Mouse (Mus musculus) Patski (cell line): ENCODE results near the gene Gm10964. TPM values are rescaled to one million over a fixed set of nuclear protein-coding genes. Genes with fewer than 3 reads are reported as not detected.
A peak's percentile ranks its signal among the peaks of the same experiment; 100 is the strongest.

Experiments
- ATAC-seq: fragments of 100-300 bp; one replicate; pipeline ENCODE4 v1.8.0; 2021
- CTCF ChIA-PET: fragments of 350-600 bp; sonication (Branson Sonifier 250); formaldehyde crosslinking; loops from one replicate; lab custom pipeline; 2022; ENCODE audit warnings: inconsistent platforms; lab: Charles Lee
- POLR2A ChIA-PET: fragments of 350-600 bp; sonication (Branson Sonifier 250); formaldehyde crosslinking; loops from one replicate; lab custom pipeline; 2022; ENCODE audit warnings: antibody characterized with exemption, inconsistent platforms; lab: Charles Lee
- DNase-seq: peaks from one replicate; pipeline ENCODE4 v3.0.0-alpha.2; 2011; ENCODE audit warnings: low read depth, low spot score
- H3K27me3 ChIP-seq: fragments of 371-371 bp; one replicate; pipeline ENCODE4 v1.5.1; 2021
- CTCF ChIP-seq: fragments of 100-300 bp; IDR thresholded peaks from one replicate; pipeline ENCODE4 v1.5.1; 2021
- in situ Hi-C: fragments of 300-500 bp; cut with MboI; formaldehyde crosslinking; loops from 3 replicates; pipeline ENCODE4 v1.11.1; 2018; ENCODE audit warnings: low pct_unique_long_range_greater_than_20kb, mixed read lengths
- polyA plus RNA-seq: library from polyadenylated mRNA; unstranded; gene quantifications from one replicate; pipeline ENCODE4 v1.2.3, GENCODE M21; 2021

Gm10964 gene
- polyA plus RNA-seq, 1 experiment from 2014 or later = not detected

GRCm38 (mm10) chr3:103745001-103745770 is 6.0 kb downstream of the Gm10964 start:
- ATAC-seq (no peak), DNase-seq (no peak)
- no peak for TF ChIP-seq CTCF
- in situ Hi-C loops = no loop called here
- H3K27me3 ChIP-seq = no peaks in the 10 kb centered on the region
- ChIA-PET CTCF (interaction anchor here (0.9 to 2.7 kb wide), 5 partner anchors 8 to 22 kb away, joined by 3 to 12 read pairs (median 4); no protein-coding TSS in a partner anchor), POLR2A (no interaction called here)

- DNase-seq = no peak
- no peak for TF ChIP-seq CTCF
- H3K27me3 ChIP-seq = no peaks in the 10 kb centered on the region
- POLR2A ChIA-PET = interaction anchor here (0.5 kb wide), 1 partner anchor 514 kb away, joined by 3 read pairs; no protein-coding TSS in a partner anchor
- ATAC-seq = no peak
- in situ Hi-C loops = no loop called here
- CTCF ChIA-PET = interaction anchor here (1.1 to 1.3 kb wide), 3 partner anchors 8 to 15 kb away, joined by 3 to 4 read pairs (median 3); no protein-coding TSS in a partner anchor
Measured at GRCm38 (mm10) chr3:103746711-103747110, 7.5 kb downstream of the Gm10964 start.

GRCm38 (mm10) chr3:103751558-103751957 is 12.4 kb downstream of the Gm10964 start:
- CTCF ChIA-PET = interaction anchor here (1.1 kb wide), 1 partner anchor 12 kb away, joined by 3 read pairs; no protein-coding TSS in a partner anchor
- no peaks in the 10 kb centered on the region for H3K27me3 ChIP-seq
- DNase-seq = no peak
- in situ Hi-C loops = no loop called here
- POLR2A ChIA-PET = no interaction called here
- TF ChIP-seq CTCF = no peak
- ATAC-seq = no peak

GRCm38 (mm10) chr3:103755351-103755750 is 16.2 kb downstream of the Gm10964 start:
- ATAC-seq (no peak), DNase-seq (no peak)
- ChIA-PET CTCF (interaction anchor here (1.0 to 1.8 kb wide), 4 partner anchors 11 to 361 kb away, joined by 3 to 4 read pairs (median 4); partner anchors contain the start of gene Olfml3), POLR2A (no interaction called here)
- in situ Hi-C loops = no loop called here
- TF ChIP-seq CTCF = no peak
- H3K27me3 ChIP-seq = no peaks in the 10 kb centered on the region

GRCm38 (mm10) chr3:103756920-103757319 is 17.8 kb downstream of the Gm10964 start:
- ATAC-seq (no peak), DNase-seq (no peak)
- CTCF ChIA-PET = interaction anchor here (1.8 kb wide), 1 partner anchor 12 kb away, joined by 4 read pairs; no protein-coding TSS in a partner anchor
- no peaks in the 10 kb centered on the region for H3K27me3 ChIP-seq
- TF ChIP-seq CTCF = no peak
- in situ Hi-C loops = no loop called here
- POLR2A ChIA-PET = no interaction called here

- no peak for TF ChIP-seq CTCF
- POLR2A ChIA-PET = no interaction called here
- H3K27me3 ChIP-seq = no peaks in the 10 kb centered on the region
- CTCF ChIA-PET = interaction anchor here (1.2 to 3.4 kb wide), 4 partner anchors 10 to 338 kb away, joined by 3 to 16 read pairs (median 3); no protein-coding TSS in a partner anchor
- DNase-seq = no peak
- in situ Hi-C loops = no loop called here
- ATAC-seq = no peak
Measured at GRCm38 (mm10) chr3:103758456-103758855, 19.3 kb downstream of the Gm10964 start.

GRCm38 (mm10) chr3:103759261-103759970 is 20.2 kb downstream of the Gm10964 start:
- no peaks in the 10 kb centered on the region for H3K27me3 ChIP-seq
- TF ChIP-seq CTCF = no peak
- ATAC-seq (peak; percentile 85), DNase-seq (peak; percentile 67)
- in situ Hi-C loops = no loop called here
- ChIA-PET POLR2A (interaction anchor here (0.9 kb wide), 1 partner anchor 12 kb away, joined by 4 read pairs; no protein-coding TSS in a partner anchor), CTCF (interaction anchor here (0.7 to 3.4 kb wide), 8 partner anchors 9 to 339 kb away, joined by 3 to 16 read pairs (median 3); no protein-coding TSS in a partner anchor)

- ChIA-PET CTCF (interaction anchor here (1.1 to 3.7 kb wide), 6 partner anchors 8 to 384 kb away, joined by 3 to 16 read pairs (median 4); no protein-coding TSS in a partner anchor), POLR2A (no interaction called here)
- ATAC-seq = no peak
- no peak for DNase-seq
- TF ChIP-seq CTCF = no peak
- H3K27me3 ChIP-seq = no peaks in the 10 kb centered on the region
- in situ Hi-C loops = no loop called here
Measured at GRCm38 (mm10) chr3:103766789-103767188, 27.6 kb downstream of the Gm10964 start.

- H3K27me3 ChIP-seq = no peaks in the 10 kb centered on the region
- POLR2A ChIA-PET = interaction anchor here (0.5 to 1.2 kb wide), 6 partner anchors 9 to 833 kb away, joined by 3 to 4 read pairs (median 4); no protein-coding TSS in a partner anchor
- in situ Hi-C loops = no loop called here
- CTCF ChIA-PET = interaction anchor here (0.9 to 2.4 kb wide), 11 partner anchors 11 to 322 kb away, joined by 3 to 12 read pairs (median 4); partner anchors contain the start of gene Olfml3
- TF ChIP-seq CTCF = no peak
- peak; percentile 74 for ATAC-seq
- DNase-seq = peak; percentile 75
Measured at GRCm38 (mm10) chr3:103771531-103772130, 32.5 kb downstream of the Gm10964 start.
